Mouse (Mus musculus) cerebellum, adult 18-20 months (tissue): ENCODE measurements around the gene Arhgap21.

Source experiments
- DNase-seq, 2 experiments: peaks; one replicate each; pipeline ENCODE4 v3.0.0; 2021

Gene Arhgap21

DNA sequence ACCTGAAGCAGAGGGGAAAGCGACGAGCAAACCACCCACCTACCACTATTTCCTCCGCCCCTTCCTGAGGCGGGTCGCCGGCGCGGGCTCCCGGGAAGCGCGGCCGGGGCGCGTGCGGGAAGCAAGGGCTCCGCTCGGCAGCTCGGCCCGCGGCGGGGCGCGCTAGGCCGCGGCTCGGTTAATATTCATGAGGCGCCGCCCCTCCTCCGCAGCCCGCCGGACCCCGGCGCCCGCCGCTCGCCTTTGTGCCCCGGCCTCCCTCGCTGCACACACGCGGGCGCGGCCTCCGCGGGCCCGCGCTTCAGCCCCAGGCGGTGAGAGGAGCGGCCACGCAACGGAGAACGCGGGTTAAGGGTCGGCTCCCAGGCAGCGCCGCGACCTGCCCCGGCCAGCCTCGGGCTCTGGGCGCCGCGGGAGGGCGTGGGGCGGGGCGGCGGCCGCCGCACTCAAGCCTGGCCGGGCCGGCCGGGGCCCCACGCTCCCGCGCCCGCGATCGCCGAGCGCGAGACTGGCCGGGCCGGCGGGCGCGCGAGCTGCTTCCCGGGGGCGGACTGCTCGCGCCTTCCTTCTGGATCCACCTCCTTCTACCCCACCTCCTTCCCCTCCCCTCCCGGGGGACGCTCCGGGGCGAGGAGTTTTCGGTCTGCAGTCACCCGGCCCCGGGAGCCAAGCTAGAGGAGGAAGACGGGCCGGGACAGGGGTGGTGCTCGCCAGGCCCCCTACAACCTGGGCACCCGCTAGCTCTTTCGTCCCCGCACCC lies at the start of gene Arhgap21:
Arhgap21 (minus strand) TSS at position 441 of the 760 bp plus-strand sequence.
- DNase-seq: peak; percentile 82 to 83

DNA sequence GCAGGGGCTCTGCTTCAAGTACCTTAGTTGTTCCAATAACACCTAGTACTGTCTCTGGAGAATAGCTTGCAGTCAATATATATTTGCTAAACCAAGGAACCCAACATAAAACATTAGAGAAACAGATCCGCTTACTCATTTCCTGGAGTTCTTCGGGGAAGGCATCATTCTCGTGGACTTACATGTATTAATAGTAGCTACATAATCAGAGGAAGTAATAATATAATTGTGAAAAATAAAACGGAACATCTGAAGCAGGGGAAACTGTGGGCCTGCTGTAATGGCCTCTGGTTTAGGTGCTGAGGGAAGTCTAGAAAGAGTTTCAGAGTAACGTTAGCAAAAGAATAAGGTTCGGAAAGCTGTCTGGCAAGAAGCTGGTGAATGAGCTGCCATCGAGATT lies 47.9 kb upstream of the Arhgap21 start:
- DNase-seq: no peak

DNA sequence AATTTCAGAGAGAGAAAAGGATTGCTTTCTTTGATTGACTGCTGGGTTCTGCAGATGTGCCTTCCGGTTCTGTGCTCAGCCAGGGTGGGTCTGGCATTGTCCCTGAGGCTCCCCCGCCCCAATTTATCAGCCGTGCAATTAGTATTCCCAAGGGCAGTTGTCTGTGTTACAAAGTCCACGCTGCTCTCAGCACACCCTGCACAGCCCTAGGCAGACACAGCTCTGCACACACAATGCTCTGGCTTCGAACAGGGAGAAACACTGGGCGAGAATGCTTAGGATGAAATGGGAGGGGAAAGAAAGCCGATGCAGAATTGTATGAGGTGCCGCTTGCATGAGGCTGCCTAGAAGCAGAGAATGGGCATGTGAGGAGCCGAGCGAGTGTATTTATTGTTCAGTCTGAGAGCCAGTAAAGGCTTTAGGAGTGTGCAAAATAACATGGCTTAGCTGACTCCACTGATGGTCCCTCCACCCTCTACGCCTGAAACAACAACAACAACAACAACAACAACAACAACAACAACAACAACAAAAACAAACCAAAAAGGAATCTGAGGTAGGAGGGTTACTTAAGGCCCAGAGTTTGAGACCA lies 42.2 kb upstream of the Arhgap21 start:
- no peak for DNase-seq

DNA sequence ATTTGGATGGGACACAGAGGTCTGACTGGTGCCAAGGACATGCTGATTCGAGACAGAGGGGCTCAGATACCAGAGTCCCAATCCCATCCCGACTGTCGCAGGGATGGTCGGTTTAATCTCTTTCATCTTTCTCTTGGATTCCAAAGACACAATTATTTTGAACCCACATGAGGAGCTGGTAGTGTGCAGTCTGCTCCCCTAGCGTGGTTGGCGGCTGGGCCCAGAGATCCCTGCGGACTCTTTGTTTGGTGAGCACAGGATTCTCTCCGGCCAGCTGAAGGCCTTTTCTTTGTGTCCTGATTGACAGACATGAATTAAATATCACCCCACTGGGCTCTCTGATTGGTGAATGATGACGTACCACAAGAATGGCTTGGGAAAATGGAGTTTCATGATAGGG lies 41.5 kb upstream of the Arhgap21 start:
- no peak for DNase-seq

DNA sequence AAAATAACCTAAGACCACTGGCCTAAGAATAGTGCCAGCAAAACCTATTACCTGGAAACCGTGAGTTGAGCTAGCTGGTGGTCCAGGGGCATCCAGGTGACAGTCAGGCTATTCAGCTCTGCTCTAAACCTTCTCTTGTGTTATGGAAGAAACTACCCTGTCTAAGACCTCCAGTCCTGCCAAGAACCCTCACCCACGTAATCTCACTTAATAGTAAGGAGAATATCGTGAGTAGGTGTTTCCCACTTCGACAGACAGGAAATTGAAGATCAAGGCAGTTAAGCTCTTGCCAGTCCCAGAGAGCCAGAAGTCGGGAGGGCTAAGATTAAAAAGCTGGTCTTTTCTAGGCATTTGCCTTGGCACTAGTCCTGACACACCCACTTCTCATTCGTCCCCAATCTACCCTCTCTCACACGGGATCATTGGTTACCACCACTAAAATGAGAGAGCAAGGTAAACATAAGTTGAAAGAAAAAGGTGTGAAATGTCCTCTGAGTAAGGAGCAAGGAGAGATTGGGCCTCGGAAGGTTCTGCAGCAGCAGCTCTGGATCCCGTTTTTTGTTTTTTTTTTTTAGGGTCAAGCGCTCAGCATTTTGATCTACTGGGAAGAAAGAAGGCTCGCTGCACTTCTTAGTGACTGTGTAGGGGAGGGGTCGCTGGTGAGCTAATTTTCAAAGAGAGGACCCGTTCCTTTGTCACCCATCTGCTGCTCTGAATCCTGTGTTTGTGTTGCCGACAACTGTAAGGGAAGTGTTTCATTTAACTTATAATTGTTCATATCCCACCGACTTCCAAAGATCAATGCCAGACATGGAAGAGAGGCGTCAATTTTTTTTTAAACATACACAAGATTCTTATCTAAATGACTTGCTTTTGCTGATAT lies 40.8 kb upstream of the Arhgap21 start:
- no peak for DNase-seq

DNA sequence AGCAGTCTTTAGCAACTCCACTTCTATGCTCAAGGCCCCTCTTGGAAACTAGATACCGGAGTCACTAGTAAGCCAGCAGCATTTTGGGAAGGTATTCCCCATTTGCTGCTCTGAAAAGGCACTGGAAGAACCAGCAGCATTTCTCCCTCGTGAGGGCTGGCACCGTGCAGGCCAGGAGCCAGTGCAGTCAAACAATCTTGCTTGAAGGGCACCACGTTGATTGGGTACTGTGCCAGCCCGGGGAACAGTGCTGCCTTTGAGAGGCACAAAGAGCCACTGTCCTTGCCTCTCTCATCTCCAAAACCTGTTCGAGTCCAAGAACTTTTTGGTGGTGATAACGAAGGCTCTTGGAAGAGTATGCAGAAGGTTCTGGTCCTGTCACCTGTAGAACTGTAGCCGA lies 33.9 kb upstream of the Arhgap21 start:
- peak; percentile 32 to 35 for DNase-seq

DNA sequence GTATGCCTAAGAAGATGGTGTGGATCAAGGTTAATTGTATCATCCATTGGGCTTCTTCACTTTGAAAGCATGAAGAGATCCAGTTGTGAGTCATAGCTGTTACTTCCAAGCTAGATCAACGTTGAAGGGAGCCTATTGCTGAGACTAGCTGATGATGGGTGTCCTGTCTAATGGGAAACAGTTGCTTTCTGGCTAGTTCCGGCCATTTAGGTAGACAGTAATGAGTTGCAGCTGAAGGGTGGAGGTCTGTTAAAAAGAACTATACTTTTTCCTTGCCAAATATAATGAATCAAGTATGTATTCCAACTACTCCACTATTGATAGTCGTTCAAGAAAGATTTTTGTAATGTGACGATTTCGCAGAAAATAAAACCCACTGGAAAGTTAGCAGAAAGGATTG lies 32.5 kb upstream of the Arhgap21 start:
- no peak for DNase-seq

DNA sequence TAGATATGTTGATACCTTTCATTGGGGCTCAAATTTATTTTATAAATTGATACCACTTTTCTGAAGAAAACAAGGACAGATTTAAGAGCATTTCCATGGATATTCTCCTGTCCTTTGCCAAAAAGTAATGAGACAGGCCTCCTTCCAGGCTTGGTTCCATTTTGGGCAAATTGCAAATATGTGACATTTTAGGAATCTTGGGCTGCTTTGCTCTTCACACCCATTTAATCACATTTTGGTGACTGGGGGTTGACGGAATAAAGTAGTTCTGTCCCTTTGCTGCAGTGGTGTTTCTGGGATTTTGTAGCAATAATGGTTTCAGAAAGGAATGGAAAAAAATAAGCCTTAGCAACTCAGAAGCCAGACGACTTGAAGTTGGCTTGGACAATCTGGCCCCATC lies 26.9 kb upstream of the Arhgap21 start:
- DNase-seq: no peak

DNA sequence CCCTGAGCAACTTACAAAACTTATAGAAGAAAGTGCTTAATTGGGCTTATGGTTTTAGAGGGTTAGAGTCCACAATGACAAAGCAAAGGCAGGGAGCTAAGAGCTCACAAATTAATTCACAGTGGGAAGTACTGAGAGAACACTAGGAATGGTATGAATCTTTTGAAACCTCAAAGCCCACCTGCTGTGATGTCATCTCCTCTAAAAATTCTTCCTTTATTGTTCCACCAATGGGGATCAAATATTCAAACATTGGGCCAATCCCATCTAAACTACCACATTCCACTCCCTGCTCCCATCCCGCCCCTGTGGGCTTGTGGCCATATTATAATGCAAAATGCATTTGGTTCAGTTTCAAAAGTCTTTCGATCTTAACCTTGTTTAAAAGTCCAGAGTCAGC lies 22.8 kb upstream of the Arhgap21 start:
- no peak for DNase-seq

DNA sequence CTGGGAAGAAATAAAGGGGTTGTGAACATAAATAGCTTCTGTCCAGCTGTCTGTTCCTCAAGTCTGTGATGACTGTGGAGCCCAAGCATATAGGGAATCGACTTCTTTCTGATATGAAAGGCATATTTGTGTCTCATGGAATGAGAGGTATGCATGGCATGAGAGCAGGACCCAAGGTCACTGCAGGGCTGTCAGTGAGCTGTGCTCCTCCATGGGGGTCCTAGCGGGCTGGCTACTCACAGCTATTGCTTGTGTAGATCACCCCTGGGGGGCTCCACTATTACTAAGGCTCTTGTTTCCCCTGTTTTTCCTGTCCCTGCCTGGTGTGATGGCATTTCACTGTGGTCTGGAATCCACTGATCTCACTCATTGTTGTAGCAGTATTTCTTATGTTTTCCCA lies 22.2 kb upstream of the Arhgap21 start:
- DNase-seq: no peak

DNA sequence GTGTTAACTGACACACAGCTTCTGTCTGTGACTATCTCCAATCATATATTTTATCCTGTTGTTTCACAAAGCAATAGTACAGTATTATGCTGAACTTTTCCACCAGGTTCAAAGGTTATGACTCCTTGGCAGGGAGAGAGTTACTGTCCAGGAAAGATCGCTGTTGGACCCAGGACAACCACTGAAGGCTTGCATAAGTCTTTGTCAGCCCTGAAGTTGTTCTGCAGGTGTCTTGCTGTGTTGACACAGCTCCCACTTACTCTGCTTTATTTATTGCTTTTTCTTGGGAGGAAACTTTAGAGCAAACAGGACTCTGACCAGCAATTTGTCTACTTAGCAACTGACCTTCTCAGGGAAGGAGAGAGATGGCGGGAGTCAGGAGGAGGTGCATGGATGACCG lies 21.4 kb upstream of the Arhgap21 start:
- no peak for DNase-seq

DNA sequence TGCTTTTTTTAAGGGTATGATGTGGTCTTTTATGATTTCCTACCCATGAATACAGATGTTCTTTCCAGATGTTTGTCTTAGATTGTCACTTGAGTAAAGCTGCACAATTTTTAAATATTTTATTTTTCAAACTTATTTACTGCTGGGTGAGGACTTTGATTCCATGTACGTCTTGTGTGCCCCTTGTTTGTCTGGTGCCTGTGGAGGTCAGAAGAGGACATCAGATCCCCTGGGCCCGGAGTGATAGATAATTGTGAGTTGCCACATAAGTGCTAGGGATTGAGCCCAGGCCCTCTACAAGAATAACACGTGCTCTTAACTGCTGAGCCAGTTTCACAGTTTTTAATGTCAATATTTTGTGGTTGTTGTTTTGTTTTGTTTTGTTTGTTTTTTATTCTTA lies 19.1 kb upstream of the Arhgap21 start:
- no peak for DNase-seq

DNA sequence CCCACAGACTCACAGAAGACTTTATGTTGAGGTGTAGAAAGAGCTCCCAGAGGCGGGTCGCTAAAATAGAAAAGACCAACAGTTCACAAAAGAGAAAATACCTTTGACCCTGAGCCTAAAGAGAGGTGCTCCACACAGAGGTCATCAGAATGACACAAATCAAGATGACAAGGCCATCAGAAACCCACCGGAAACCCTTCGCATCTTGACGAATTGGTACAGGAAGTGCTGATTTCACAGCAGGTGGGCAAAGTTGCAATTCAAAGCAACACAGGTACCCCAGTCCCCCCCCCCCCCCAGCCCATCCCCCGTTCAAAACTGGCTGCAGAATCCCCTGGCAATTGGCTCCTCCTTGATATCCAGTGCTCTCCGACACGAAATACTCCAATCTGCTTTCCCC lies 10.0 kb upstream of the Arhgap21 start:
- no peak for DNase-seq

DNA sequence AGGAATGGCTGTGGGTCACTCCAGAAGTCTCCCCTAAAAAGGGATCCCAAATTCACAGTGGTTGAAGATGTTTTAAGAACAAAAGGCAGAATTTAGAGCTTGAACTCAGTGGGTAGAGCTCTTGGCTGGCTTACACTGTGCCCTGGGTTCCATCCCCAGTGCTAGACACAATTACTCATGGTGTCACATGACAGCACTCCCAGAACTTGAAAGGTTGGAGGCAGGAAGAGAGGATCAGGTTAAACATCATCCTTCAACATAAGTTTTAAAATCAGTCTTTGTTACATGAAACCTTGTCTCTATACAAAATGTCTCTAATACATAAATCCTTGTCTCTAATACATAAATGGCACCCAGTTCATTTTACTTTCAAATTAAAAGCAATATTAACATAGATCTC lies 8.4 kb upstream of the Arhgap21 start:
- no peak for DNase-seq

DNA sequence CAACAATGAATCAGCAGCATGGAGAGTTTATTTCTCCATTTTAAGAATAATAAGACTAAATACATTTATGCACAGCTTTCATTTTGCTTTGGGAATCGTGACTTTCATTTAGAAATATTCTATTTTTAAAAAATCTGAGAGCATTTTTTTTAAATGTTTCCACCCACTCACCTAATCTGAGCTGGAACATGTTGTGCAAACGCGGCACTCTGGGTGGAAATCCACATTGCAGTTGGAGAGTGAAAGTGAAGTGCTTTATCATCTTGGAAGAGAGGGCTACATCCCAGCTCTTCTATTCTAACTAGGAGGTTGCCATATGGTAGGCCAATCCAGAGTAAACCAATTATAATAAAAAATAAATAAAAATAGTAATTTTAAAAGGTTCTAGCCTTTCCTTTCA lies 4.8 kb upstream of the Arhgap21 start:
- no peak for DNase-seq

DNA sequence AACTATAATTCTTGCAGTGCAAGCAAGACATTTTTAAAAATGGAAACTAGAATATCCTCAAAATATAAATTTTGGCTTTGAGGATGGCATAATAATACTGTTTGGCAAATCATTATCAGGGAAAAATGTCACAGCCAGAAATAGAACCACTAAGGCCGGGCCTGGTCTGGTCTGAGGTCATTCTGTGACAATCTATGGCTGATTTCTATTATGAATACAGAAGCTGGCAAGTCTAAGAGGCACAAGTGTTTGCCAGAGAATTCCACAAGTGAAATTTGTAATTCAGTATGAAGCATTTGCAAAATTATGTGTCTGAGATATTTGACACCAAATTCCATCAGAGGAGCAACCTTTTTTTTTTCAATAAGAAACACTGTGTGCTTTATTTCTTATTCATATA lies 3.5 kb upstream of the Arhgap21 start:
- no peak for DNase-seq

DNA sequence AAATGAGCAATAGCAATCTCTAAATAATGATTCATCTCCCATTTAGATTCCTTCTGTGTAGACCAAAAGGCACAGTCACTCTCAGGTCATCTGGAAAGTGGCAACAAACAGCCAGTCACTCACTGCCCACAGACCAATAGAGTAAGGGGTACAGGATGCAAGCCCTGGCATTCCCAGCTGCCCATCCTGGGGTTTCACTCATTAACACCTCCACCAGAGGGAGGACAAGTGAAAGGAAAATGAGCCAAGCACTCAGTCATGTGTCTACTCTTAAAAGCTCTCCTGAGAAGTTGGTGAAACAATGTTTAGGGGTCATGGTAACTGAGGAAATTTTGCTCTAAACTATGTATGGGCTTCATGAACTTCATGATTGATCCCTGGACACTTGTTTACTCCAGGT lies 2.9 kb upstream of the Arhgap21 start:
- DNase-seq: no peak

DNA sequence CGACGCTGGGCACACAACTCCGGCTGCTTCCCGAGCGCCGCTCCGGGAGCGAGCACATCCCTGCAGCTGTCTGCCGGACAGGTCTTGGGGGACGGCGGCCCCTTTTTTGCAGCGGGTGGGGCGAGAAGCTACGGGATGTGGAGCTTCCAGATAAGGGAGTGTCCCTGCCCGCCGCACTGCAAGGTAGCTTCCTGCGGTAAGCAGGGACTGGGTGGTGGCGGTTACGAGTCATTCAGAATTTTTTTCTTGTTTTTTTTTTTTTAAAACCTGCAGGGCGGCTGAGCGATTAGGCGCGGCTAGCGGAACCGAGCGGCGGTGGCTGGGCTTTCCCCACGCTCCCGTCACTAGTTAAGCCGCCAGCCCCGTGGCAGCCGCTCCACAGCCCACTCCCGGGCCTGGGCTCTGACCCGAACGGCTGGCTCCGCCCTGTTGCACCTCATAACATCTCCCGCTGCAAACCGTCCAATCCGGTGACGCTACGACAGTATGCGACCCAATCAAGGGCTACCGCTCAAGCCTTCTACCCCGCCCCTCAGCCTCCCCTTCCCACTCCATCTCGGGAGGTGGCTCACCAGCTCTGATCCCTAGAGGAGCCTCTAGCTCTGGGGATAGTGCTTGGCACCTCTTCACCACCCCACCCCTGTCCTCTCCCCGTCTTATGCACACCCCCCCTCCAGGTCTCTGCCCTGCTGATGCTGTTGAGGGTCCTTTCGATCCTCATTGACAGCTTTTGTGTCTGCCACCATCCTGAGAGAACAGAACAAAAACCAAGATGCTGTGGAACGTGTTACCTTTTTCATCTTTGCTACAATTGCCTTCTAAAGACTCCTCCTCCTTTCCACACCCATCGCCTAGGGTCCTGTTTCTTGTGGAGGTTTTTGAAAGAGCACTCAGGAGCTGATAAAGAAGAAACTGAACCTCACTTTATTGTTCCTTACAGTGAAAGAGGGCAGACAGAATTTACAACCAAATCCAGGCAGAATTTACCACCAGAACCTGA lies 820 bp upstream of the Arhgap21 start:
- peak; percentile 94 to 99 for DNase-seq

DNA sequence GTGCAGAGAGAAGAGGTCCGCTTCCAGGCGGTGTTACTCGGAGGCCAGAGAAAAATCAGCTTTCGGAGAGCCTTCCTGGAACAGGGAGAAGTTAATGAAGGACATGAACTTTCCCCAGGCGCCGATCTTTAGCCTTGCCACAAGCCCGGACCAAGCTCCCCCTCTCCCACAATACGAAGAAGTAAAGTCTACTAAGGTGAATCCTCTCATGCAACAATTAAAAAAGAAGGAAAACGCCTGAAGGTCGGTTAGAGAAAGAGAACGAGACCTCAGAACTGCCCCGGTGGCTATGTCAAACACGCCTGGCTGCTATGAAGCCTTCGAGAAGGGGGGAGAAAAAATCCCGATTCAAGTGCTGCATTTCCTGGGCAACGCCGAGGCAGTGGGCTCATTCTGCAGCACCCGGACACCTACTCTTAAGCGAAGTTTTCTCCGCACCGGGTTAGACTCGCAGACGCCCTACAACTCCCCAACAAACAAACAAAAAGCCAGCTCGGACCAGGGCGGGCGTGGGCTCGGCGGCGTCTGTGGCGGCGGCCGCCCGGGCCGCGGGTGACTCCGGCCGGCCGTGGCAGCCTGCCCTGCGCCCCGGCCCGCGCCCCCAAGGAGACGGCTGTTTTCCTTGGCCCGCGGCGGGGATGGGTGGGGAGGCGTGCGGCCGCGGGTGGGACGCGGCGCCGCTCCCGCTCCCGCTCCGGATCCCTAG lies 882 bp downstream of the Arhgap21 start:
- peak; percentile 34 to 68 for DNase-seq

DNA sequence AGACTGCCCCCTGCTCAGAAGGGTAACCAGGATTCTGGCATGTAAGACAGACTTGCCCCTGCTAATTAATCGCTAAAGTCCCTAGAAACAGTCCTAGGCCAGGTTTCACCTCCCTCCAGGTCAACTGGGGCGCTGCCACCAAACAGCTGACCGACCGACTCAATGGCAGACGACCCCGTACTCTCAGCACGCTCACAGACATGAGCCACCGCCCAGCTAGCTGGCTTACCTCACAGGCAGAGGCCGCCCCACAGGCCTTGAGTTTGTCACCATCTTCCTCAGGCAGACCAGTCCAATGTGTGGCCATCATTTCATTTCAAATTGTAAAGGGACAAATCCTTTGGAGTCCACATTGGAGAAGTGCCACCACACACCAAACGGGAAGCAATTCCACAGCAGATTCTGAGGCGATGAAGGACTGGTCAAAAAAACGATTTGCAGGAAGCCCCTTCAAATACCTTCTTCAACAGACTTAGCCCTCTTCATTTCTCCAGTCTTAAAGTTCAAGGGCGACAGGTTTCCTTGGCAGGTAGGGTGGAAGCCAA lies 1.5 kb downstream of the Arhgap21 start:
- DNase-seq: peak; percentile 58 to 73
